In genomic region chr17:84716252-84716872, GRCm38 (mm10) we compare ENCODE assay signal across 17 mouse cellular contexts. TPM values are rescaled to one million over a fixed set of nuclear protein-coding genes. Genes with fewer than 3 reads are reported as not detected.
"Had no signal": no experiment of that assay in that cellular context is flagged by ENCODE, and none has a peak within 500 bp of the region (broad histone marks: within the 10 kb centered on the region; RNA-seq: fewer than 3 reads in every experiment).

No protein-coding gene starts in this region.

- H3K27me3 ChIP-seq: limb, embryonic 13.5 days had no signal

- H3K9ac ChIP-seq: limb, embryonic 13.5 days; liver, embryonic 14.5 days had no signal

- H3K4me3 ChIP-seq: layer of hippocampus, adult 2 months; limb, embryonic 13.5 days had no signal

- H3K4me1 ChIP-seq: limb, embryonic 13.5 days had no signal

- ATAC-seq: midbrain, embryonic 16.5 days had no signal

- DNase-seq: kidney, adult 18-20 months; kidney, postnatal 10 days; kidney, postnatal 4 days; left cerebral cortex, postnatal 4 days; lung, adult 18-20 months; right cerebral cortex, postnatal 4 days; spleen, adult 18-20 months; thymus, adult 18-20 months; thymus, postnatal 25 days had no signal

- H3K27ac ChIP-seq: layer of hippocampus, adult 2 months; limb, embryonic 13.5 days; liver, embryonic 14.5 days had no signal

- H3K4me2 ChIP-seq: limb, embryonic 13.5 days had no signal

- H3K9me3 ChIP-seq: limb, embryonic 13.5 days had no signal

RNA-seq across cellular contexts. Expression of gene Abcg5, which starts 33.6 kb away (rescaled TPM):
- total RNA-seq: layer of hippocampus, adult 2 months; layer of hippocampus, postnatal 10 days; megakaryocyte-erythroid progenitor cell, adult 5-6 weeks had no signal

RNA-seq across cellular contexts. Expression of gene Abcg8, which starts 40.3 kb away (rescaled TPM):
- total RNA-seq: layer of hippocampus, adult 2 months; layer of hippocampus, postnatal 10 days; left cerebral cortex, postnatal 4 days; megakaryocyte-erythroid progenitor cell, adult 5-6 weeks had no signal
- polyA plus RNA-seq: limb, embryonic 13.5 days; lung, embryonic 16.5 days; neural tube, embryonic 14.5 days had no signal
